Mouse (Mus musculus): Measurements from ENCODE around the gene Abhd17b. TPM values are rescaled to one million over a fixed set of nuclear protein-coding genes. Genes with fewer than 3 reads are reported as not detected.
"Not testable (repeated sequence)": the region's sequence is repeated elsewhere in the genome, so short reads cannot be mapped to it uniquely, and the experiment has no call there.

Abhd17b gene
- total RNA-seq, 2 experiments from 2014 or later = 22.5 to 24.4 TPM

GRCm38 (mm10) chr19:21651664-21652063 is 1.3 kb upstream of the Abhd17b start:
- DNase-seq = no peak
- intact Hi-C loops (cut with DNase I) = loop anchor here (2.0 to 10.0 kb wide), 4 partner anchors 81 to 379 kb away; partner anchors contain the start of gene Zfand5

- peak; percentile 98 for DNase-seq
- intact Hi-C loops (cut with DNase I) = loop anchor here (2.0 to 10.0 kb wide), 4 partner anchors 82 to 380 kb away; partner anchors contain the start of gene Zfand5
These were observed 457 bp upstream of the Abhd17b start, which contains the start of gene 1110059E24Rik for GRCm38 (mm10) chr19:21652285-21653171. Gene 1110059E24Rik, minus strand, starts transcription at chr19:21652976.

- intact Hi-C loops (cut with DNase I) = loop anchor here (5.0 to 10.0 kb wide), 3 partner anchors 83 to 382 kb away; partner anchors contain the start of gene Zfand5
- DNase-seq = no peak
These were observed 1.8 kb downstream of the Abhd17b start for GRCm38 (mm10) chr19:21654788-21655187.

GRCm38 (mm10) chr19:21660734-21661133 is 7.7 kb downstream of the Abhd17b start:
- intact Hi-C loops (cut with DNase I) = no loop called here
- no peak for DNase-seq

GRCm38 (mm10) chr19:21663756-21664456 is 10.9 kb downstream of the Abhd17b start:
- intact Hi-C loops (cut with DNase I) = no loop called here

GRCm38 (mm10) chr19:21669650-21670049 is 16.7 kb downstream of the Abhd17b start:
- DNase-seq = no peak
- intact Hi-C loops (cut with DNase I) = no loop called here

More at GRCm38 (mm10) chr19:21663756-21664456, 10.9 kb downstream of the Abhd17b start:
- DNase-seq = no peak

- no peak for DNase-seq
- intact Hi-C loops (cut with DNase I) = no loop called here
These were observed 21.5 kb downstream of the Abhd17b start for GRCm38 (mm10) chr19:21674354-21675096.

- intact Hi-C loops (cut with DNase I) = no loop called here
- no peak for DNase-seq
These were observed 27.1 kb downstream of the Abhd17b start for GRCm38 (mm10) chr19:21680091-21680490.

- no peak for DNase-seq
- intact Hi-C loops (cut with DNase I) = no loop called here
These were observed 28.0 kb downstream of the Abhd17b start for GRCm38 (mm10) chr19:21680986-21681385.

GRCm38 (mm10) chr19:21713260-21714031 is 60.5 kb downstream of the Abhd17b start:
- intact Hi-C loops (cut with DNase I) = no loop called here
- peak; percentile 25 to 29 for DNase-seq

GRCm38 (mm10) chr19:21714278-21714883 is 61.4 kb downstream of the Abhd17b start:
- no peak for DNase-seq
- intact Hi-C loops (cut with DNase I) = no loop called here

- DNase-seq = no peak
- intact Hi-C loops (cut with DNase I) = no loop called here
These were observed 62.0 kb downstream of the Abhd17b start for GRCm38 (mm10) chr19:21715005-21715442.

- intact Hi-C loops (cut with DNase I) = no loop called here
- DNase-seq = no peak
These were observed 62.5 kb downstream of the Abhd17b start for GRCm38 (mm10) chr19:21715515-21715914.

- intact Hi-C loops (cut with DNase I) = no loop called here
- DNase-seq = no peak
These were observed 63.5 kb downstream of the Abhd17b start for GRCm38 (mm10) chr19:21716456-21716855.

- no peak for DNase-seq
- intact Hi-C loops (cut with DNase I) = no loop called here
These were observed 66.2 kb downstream of the Abhd17b start for GRCm38 (mm10) chr19:21719206-21719605.

- DNase-seq = no peak
These were observed 68.0 kb downstream of the Abhd17b start for GRCm38 (mm10) chr19:21720950-21721349.

GRCm38 (mm10) chr19:21723280-21723679 is 70.3 kb downstream of the Abhd17b start:
- DNase-seq = not testable (repeated sequence)

More at GRCm38 (mm10) chr19:21720950-21721349, 68.0 kb downstream of the Abhd17b start:
- intact Hi-C loops (cut with DNase I) = no loop called here

GRCm38 (mm10) chr19:21723911-21724655 is 71.1 kb downstream of the Abhd17b start:
- DNase-seq = no peak
- intact Hi-C loops (cut with DNase I) = no loop called here

More at GRCm38 (mm10) chr19:21723280-21723679, 70.3 kb downstream of the Abhd17b start:
- intact Hi-C loops (cut with DNase I) = not testable (repeated sequence)
